Mouse (Mus musculus) megakaryocyte-erythroid progenitor cell, adult 5-6 weeks (primary cell): Measurements from ENCODE around the gene Gtf2h5. TPM values are rescaled to one million over a fixed set of nuclear protein-coding genes. Genes with fewer than 3 reads are reported as not detected.
A peak's percentile ranks its signal among the peaks of the same experiment; 100 is the strongest.

Source experiments
- ATAC-seq: replicated peaks from 2 replicates; pipeline ENCODE4 v1.8.0; 2016; ENCODE audit warnings: mild to moderate bottlenecking, inconsistent platforms; ENCODE audit not compliant: severe bottlenecking, poor library complexity, low FRiP score, low TSS enrichment
- total RNA-seq, 2 experiments: library from RNA; stranded (forward) in 1 of 2; stranded (reverse) in 1 of 2; fragments of 200-1000, 215-1000 nt in 1 of 2; fragments of >200 nt in 1 of 2; fragmentation: Nextera tagmentation in 1 of 2; gene quantifications; 2 replicates each; pipeline ENCODE4 v1.2.3; 2014 to 2017

Gene Gtf2h5
- total RNA-seq (2014; fragmentation: Nextera tagmentation) (78.5 and 82.2 TPM in 2 replicates), total RNA-seq (2017) (63.6 and 80.9 TPM in 2 replicates)

DNA sequence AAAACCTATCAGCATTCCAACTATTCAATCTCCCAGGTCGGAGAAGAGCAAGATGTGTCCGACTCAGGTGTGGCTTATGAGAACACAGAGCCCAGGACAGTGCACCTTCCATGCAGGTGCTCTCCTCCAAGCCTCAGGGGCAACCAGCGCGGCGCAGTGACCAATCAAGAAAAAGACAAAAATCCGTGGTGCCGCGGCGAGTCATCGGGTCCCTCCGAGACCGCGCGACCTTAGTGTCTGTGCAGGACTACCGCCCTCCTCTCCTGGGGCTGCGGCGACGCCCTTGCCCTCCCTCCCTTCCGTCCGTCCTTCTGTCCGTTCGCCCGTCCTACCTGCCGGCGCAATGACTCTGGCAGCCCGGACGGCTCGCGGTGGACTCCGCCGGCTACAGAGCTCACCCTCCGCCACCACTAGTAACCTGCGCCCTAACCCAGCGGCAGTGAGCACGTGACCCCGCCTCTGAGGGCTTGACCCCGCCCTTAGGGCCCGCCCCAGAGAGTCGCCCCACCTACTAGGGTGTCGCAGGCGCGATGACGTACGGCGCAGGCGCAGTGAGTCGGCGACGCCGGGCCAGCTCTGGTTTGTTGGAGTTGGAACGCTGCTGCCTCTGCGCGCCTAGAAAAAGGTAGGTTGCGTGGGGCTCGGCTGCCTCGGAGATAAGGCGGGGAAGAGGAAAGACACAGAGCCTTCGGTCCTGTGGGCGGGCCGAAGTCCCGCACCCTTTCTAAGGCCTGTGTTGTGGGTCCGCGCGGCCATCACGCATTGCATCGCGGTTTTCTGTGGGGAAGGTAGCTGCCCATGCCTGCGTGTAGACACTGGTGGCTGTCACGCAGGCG is at the start of gene Gtf2h5, which contains the start of gene Serac1:
Gtf2h5 (plus strand) TSS at position 500 of the 836 bp plus-strand sequence.
Serac1 (minus strand) TSS at position 455 of the 836 bp plus-strand sequence.
- ATAC-seq, result peak; percentile 98

DNA sequence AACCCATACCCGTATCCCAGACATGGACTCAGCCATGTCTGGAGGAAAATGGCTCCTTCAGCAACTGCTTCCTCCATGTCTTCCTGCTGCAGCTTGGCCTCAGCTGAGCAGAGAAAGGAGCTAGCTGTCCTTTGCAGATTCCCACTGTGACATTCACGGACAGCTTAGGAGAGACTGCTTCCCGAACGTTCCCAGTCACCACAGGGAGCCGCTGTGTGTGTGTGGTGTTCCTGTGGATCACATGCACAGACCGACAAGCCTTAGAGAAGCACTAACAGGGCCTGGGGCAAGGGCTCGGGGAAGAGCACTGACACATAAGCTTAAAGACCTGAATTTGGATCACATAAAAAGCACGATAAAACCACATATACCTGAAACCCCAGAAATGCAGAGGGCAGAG is 43.9 kb upstream of the Gtf2h5 start:
- ATAC-seq, result no peak

DNA sequence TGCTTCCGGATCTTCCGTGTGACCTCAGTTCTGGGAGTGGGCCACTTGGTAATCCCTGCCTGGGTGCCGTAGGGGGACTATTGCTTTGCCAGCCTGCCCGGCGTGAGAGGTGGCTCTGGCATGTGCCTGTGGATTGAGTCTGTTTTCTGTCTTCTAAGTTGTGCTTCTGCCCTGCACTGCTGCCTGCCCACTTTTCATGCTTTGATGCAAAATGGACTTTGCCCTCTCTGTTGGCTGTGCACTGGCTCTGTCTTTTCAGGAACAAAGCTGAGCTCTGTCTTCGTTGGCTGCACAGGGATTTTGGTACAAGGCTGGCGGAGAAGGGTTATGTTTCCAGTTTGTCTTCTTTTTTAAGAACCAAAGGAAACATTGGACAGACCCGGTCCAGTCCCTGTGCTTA is 43.1 kb upstream of the Gtf2h5 start:
- no peak for ATAC-seq

DNA sequence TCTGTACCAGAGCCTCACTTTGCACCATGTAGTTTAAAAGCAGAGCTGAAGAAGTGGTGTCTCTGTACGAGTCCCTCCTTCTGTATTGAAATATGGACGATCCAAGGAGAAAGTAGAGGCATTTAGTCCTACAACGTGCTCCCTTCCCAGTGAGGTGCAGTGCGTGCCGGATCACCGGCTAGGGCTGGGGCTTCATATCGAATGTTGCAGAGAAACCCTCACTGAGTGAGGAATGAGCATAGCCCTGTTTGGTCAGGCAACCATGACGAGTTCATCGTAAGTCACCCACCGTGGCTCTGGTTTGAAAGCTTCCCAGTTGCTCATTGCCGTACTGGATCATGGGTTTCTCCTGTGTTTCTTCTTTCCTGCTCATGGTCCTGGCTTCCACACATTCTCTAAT is 42.7 kb upstream of the Gtf2h5 start:
- no peak for ATAC-seq

DNA sequence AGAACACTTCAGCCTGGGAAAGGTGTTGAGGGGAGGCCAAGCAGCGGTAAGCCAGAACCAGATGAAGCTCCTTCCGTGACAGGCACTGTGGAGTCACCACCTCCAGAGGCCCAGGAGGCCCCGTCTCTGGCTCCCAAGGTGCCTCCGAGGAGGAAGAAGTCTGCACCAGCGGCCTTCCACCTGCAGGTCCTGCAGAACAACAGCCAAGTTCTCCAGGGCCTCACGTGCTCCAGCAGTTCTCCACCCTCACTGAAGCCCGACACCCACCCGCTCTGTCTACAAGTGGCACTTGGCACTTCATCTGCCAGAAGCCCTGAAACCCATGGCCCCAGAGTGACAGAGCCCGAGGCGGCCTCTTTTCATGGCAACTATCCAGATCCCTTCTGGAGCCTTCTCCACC is 42.1 kb upstream of the Gtf2h5 start:
- ATAC-seq, result no peak

DNA sequence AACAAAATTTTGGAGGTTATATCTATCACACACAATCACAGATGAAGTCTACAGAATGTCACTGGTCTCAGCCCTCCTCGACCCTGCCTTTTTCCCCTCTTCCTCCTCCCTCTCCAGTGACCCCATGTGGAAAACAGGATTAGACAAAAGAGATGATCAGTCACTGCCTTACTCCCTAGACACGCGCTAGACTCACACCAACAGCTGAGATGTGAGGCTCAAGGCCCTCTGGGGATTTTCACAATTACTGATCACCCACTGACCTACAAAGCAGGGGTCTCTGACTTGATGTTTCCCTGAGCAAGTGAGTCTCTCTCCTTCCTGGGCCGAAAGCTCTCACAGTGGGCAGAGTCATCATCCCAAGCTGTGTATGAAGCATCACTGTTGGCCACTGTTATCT is 26.8 kb upstream of the Gtf2h5 start:
- no peak for ATAC-seq

DNA sequence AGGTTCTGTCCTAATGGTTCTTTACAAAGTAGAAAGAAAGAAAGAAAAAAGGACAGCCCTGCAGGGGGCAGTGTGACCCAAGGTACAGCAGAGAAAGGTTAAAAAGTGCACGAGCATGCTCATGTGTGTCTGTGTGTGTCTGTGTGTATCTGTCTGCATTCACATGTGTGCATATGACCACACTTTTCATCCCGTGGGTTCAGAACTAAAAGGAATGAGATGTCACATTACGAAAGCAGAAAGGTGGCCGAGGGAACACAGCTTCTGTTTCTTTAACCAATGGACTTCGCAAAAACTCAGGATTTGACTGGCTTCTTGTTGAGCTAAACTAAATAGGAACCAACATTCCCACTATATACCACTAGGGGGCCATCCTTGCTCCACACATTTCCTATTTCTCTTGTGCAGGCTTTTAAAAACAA is 24.6 kb upstream of the Gtf2h5 start:
- peak; percentile 82 for ATAC-seq

DNA sequence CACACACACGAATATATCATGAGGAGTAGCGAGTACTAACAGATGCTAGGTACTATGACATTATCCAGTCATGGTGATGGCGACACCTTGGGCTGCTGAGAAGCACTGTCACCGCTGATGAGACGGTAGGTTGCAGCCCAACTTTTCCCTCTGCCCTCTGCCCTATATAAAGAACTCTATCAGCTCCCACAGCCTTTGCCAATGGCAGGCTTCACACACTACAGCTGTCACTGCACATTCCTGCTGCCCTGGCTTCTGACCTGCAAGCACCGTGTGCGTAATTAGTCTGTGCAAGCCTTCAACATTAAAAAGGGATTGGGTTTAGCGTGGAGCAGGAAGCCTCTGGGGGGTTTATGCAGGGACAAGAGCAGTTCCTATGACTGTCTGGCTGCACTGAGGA is 16.8 kb upstream of the Gtf2h5 start:
- no peak for ATAC-seq

DNA sequence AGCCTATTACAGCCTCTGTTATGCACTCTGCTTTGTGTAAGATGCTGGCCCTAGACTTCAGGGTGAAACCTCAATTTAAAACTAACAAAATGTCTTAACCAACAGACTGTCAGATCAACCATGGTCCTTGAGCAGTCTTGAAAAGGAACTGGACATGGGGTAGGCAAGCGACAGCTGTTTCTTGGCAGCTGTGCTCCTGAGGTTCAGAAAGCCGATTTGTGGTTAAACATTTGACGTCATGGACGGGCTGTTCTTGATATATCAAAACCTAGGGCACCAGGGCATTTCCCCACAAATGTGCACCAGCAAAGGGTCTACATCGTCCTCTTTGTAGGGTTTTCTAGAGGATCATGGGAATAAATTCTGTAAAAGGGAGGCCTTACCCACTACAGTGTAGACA is 16.1 kb upstream of the Gtf2h5 start:
- no peak for ATAC-seq

DNA sequence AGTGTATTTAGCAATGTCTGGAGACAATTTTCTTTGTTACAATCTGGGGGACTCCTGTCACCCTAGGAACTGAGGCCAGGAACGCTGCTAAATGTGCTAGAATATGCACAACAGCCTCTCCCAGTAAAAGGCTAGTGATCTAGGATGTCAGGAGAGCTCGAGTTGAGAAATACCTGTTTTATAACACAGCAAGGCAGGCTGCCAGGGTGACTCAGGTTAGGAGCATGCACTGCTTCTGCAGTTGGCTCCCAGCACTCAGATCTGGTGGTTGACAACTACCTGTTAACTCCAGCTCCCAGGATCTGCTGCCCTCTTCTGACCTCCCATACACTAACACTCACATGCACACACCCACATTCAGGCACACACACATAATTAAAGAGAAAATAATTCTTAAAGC is 13.6 kb upstream of the Gtf2h5 start:
- no peak for ATAC-seq

DNA sequence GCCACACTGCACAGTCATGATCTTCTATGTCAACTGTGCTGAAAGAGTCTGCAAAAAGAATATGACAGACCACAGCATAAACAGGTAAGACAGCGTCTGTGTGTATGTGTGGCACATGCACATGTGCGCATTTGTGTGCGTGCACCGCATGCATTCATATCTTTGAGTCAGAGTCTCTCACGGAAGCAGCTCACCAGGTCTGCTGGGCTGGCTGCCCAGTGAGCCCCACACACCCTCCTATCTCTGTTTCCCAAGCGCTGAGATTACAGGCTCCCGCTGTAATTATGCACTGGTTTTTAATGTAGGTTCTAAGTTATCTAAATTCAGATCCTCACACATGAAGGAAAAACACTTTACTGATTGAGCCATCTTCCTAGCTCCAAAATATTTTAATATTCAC is 12.0 kb upstream of the Gtf2h5 start:
- ATAC-seq, result no peak

DNA sequence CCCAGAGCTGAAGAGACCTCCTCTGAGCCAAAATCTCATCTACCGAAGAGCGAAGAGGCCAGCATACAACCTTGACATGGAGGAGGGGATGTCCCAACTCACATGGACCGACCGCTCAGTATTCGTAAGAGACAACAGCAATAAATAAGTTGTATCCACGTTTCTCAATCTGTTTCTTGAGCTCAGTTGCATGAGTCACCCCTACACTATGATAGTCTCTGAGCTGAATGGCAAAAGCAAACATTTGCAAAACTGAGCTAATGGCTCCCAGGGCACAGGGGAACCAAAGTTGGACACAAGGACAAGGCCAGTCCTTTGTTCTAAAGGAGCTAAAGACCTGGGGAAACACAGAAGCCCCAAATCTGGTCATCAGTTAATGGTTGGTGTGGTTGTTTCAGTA is 9.7 kb upstream of the Gtf2h5 start:
- no peak for ATAC-seq

DNA sequence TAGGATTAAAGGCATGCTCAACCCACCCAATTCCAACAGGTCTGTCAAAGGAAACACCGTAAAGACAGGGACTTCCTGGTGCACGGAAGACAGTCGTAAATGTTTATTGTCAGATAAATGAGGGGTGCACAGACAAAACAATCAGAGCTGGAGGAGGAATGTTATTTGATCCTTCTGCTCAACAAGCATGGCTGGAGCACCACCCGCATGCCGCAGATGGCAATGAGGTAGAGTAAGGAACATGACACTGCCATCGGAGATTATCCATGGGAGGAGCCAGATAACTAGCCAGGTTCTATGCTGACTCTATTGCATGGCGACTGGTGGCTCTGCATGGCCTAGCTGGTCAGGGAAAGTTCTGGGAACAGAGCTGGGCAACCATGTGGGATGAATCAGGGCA is 6.2 kb upstream of the Gtf2h5 start:
- no peak for ATAC-seq

DNA sequence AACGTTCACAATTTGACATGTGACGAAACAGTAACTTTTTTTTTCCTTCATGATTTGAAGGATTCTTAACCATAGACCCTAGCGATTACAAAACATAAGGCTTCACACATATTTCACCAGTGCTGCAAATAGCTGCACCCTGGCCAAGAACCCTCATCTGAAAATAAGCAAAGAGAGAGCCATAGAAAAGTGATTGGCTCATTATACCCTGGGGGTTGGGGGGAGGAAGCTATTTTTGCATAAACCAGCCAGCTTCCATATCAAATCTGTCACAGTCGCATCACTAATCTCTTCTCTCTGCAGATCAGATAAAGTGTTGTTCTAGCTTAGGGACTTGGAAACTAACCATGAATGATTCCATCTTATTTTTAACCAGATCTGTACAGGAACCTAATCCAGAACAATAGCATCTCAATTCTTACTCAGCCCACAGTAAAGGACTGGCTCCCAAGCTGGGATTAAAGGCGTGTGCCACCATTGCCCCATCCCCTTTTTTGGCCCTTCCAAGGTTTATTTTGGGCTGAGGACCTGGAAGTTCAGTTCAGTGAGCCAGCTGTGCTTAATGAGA is 3.8 kb downstream of the Gtf2h5 start:
- no peak for ATAC-seq

DNA sequence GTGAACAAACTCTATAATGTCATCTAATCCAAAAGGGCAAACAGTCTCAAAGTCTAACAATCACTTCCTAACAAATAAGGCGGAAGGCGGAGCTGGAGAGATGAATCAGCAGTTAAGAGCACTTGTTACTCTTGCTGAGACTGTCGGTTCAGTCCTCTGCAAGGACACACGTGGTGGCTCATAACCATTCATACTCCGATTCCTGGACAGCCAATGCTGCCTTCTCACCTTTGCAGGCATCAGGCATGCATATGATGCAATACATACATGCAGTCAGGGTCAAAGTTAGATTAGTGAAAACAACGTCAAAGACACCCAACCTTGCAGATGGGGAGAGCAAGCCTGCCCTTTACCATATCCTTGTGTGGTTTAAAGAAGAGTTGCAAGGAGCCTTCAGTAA is 12.0 kb downstream of the Gtf2h5 start:
- no peak for ATAC-seq

DNA sequence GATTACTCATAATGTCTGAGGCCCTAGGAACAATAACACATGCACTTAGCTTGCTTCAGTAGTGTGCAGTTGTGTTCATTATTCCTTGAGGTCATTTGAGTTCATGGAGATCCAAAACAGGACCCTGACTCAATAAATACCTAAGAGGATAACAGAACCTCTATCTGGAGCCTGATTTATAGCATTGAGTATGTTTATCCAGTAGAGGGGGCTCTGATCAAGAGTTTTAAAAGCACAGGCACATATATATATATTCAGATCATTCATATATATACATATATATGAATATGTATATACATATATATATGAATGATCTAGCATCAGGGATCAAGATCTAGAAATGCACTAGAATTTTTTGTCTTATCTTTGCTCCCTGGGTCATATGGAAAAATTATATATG is 16.0 kb downstream of the Gtf2h5 start:
- ATAC-seq, result no peak

DNA sequence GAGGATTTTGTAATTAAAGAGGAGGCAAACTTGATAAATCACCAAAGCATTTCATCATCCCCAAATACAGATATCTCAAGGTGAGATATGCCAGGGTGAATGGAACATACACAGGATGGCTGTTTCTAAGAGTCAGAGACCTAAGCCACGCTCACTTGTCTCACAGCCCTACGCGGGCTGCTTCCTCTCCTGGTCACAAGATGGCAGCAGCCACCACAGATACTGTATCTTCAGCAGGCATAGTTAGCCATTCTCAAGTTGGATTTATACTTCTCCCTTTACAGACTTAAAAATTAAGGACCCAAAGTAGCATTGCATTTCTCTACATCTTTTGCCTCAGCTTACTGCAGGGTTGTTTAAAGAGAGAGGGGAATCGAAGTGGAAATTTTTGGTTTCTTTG is 18.3 kb downstream of the Gtf2h5 start:
- ATAC-seq, result peak; percentile 94

DNA sequence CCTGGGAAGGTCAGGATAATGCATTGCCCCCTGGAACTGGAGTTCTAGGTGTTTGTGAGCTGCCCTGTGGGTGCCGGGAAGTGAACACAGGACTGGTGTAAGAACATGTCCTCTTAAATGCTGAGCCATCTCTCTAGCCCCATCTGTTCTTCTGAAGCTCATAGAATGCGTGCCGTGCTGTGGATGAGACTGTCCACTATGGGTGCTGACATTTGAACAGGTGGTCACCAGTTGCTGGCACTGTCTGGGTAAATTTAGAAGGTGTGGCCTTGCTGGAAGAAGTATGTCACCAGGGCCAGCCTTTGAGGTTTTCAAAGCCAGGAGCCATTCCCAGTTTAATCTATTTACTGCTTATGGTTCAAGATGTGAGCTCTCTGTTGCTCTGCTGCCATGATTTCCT is 22.7 kb downstream of the Gtf2h5 start:
- ATAC-seq, result no peak

DNA sequence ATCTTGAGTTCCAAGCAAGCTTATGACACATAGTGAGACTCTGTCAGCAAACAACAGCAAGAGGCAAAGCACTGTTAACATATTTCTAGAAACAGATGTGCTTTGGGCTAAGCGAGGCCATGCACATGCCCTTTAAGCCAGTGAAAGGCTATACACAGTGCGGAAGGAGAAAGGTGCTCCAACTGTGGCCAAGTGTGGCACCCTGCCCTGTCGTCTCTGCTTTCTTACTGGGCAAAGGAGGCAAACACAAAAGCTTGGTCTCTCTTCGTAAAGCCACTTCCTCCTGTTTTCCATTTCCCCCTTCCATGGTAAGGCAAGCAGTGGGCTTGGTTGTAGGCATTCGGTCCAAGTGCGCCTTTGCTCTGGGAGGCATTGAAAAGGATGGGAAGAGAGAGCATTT is 24.0 kb downstream of the Gtf2h5 start:
- no peak for ATAC-seq

DNA sequence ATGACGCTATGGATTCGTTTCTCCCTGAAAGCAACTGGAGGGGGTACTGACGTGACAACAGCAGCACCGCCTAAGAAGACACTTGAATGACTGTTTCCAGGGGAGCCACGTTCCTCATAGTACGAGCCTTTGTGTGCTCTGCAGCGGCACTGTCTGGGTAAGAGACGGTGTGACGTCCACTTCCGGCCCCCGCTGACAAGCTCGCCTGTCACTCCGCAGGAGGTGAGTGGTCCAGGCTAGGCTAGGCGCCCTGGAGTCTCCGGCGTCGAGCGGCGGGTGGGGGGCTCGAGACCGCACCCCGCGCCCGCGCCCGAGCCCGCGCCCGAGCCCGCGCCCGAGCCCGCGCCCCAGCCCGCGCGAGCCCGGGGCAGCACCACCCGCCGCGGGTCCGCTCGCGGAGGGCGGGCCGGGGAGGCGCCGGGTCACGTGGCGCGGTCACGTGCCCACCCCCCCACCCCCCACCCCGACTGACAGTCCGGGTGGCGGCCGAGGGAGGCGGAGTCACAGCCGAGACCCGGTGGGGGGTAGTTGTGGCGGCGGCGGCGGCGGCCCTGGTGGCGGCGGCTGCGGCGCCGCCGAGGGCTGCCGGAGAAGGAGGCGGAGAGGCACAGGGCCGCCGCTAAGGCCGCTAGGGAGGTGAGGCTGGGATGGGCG is 26.9 kb downstream of the Gtf2h5 start, which contains the start of gene Tulp4:
Tulp4 (plus strand) TSS at position 77 of the 654 bp plus-strand sequence.
- peak; percentile 91 for ATAC-seq
